Mouse (Mus musculus): ENCODE data around the gene Bik. TPM values are rescaled to one million over a fixed set of nuclear protein-coding genes. Genes with fewer than 3 reads are reported as not detected.

The Bik gene
- polyA plus RNA-seq, 1 experiment from 2014 or later = 6.2 TPM

- no peak overlapping the region for H3K9ac ChIP-seq (replicated peaks)
- H3K4me3 ChIP-seq (ENCODE audit: low read depth, low read length) = no peak overlapping the region
- WGBS (ENCODE audit: insufficient replicate concordance) = 86% methylated on average over 8 of the region's 8 CpGs
- TF ChIP-seq EP300 (IDR thresholded peaks at IDR 0.05; ENCODE audit: low read depth) = no peak
- no peak for TF ChIP-seq CTCF (IDR thresholded peaks at IDR 0.05; ENCODE audit: low read depth)
- no peak overlapping the region for H3K4me2 ChIP-seq (ENCODE audit: low read depth, low read length)
- H3K36me3 ChIP-seq (replicated peaks; ENCODE audit: insufficient read depth, low read length) = peaks cover 30% of the 10 kb centered on the region
- ATAC-seq (no peak), DNase-seq (no peak)
- no peaks in the 10 kb centered on the region for H3K9me3 ChIP-seq (ENCODE audit: low read length)
- H3K27ac ChIP-seq (ENCODE audit: low read depth) = no peak overlapping the region
- no peaks in the 10 kb centered on the region for H3K4me1 ChIP-seq (ENCODE audit: insufficient read depth)
- H3K27me3 ChIP-seq (ENCODE audit: insufficient read depth, low read length) = no peaks in the 10 kb centered on the region
Measured at GRCm38 (mm10) chr15:83547144-83547543, 20.5 kb downstream of the Bik start.

GRCm38 (mm10) chr15:83550137-83550536, 23.5 kb downstream of the Bik start:
- TF ChIP-seq CTCF (IDR thresholded peaks at IDR 0.05; ENCODE audit: low read depth) (no peak), EP300 (IDR thresholded peaks at IDR 0.05; ENCODE audit: low read depth) (no peak)
- H3K4me3 ChIP-seq (ENCODE audit: low read depth, low read length) = no peak overlapping the region
- H3K9me3 ChIP-seq (ENCODE audit: low read length) = no peaks in the 10 kb centered on the region
- no peaks in the 10 kb centered on the region for H3K27me3 ChIP-seq (ENCODE audit: insufficient read depth, low read length)
- no peak overlapping the region for H3K4me2 ChIP-seq (ENCODE audit: low read depth, low read length)
- no peak overlapping the region for H3K27ac ChIP-seq (ENCODE audit: low read depth)
- DNase-seq = no peak
- no peak overlapping the region for H3K9ac ChIP-seq (replicated peaks)
- ATAC-seq = no peak
- H3K36me3 ChIP-seq (replicated peaks; ENCODE audit: insufficient read depth, low read length) = peaks cover 31% of the 10 kb centered on the region
- peaks cover 6% of the 10 kb centered on the region for H3K4me1 ChIP-seq (ENCODE audit: insufficient read depth)
- 78% methylated on average over 2 of the region's 2 CpGs for WGBS (ENCODE audit: insufficient replicate concordance)

GRCm38 (mm10) chr15:83553831-83554230, 27.2 kb downstream of the Bik start:
- peaks cover 11% of the 10 kb centered on the region for H3K4me1 ChIP-seq (ENCODE audit: insufficient read depth)
- ATAC-seq (no peak), DNase-seq (no peak)
- no peak overlapping the region for H3K4me2 ChIP-seq (ENCODE audit: low read depth, low read length)
- no peak overlapping the region for H3K4me3 ChIP-seq (ENCODE audit: low read depth, low read length)
- no peak overlapping the region for H3K27ac ChIP-seq (ENCODE audit: low read depth)
- peaks cover 7% of the 10 kb centered on the region for H3K36me3 ChIP-seq (replicated peaks; ENCODE audit: insufficient read depth, low read length)
- TF ChIP-seq EP300 (IDR thresholded peaks at IDR 0.05; ENCODE audit: low read depth) (no peak), CTCF (IDR thresholded peaks at IDR 0.05; ENCODE audit: low read depth) (peak; percentile 61)
- no peaks in the 10 kb centered on the region for H3K9me3 ChIP-seq (ENCODE audit: low read length)
- no peaks in the 10 kb centered on the region for H3K27me3 ChIP-seq (ENCODE audit: insufficient read depth, low read length)
- H3K9ac ChIP-seq (replicated peaks) = no peak overlapping the region

- Histone ChIP-seq H3K27ac (ENCODE audit: low read depth) (peak overlapping the region; percentile 89), H3K36me3 (replicated peaks; ENCODE audit: insufficient read depth, low read length) (peaks cover 3% of the 10 kb centered on the region), H3K27me3 (ENCODE audit: insufficient read depth, low read length) (no peaks in the 10 kb centered on the region), H3K4me1 (ENCODE audit: insufficient read depth) (peaks cover 11% of the 10 kb centered on the region), H3K4me2 (ENCODE audit: low read depth, low read length) (peak overlapping the region; percentile 96), H3K9me3 (ENCODE audit: low read length) (no peaks in the 10 kb centered on the region), H3K9ac (replicated peaks) (peak overlapping the region; percentile 92), H3K4me3 (ENCODE audit: low read depth, low read length) (peak overlapping the region; percentile 85)
- no peak for TF ChIP-seq CTCF (IDR thresholded peaks at IDR 0.05; ENCODE audit: low read depth)
- TF ChIP-seq EP300 (IDR thresholded peaks at IDR 0.05; ENCODE audit: low read depth) = no peak
- under 1% methylated on average over 61 of the region's 74 CpGs for WGBS (ENCODE audit: insufficient replicate concordance)
- ATAC-seq (peak; percentile 92), DNase-seq (peak; percentile 91)
Measured at GRCm38 (mm10) chr15:83555161-83555974, 28.7 kb downstream of the Bik start.

GRCm38 (mm10) chr15:83560941-83561477, 34.3 kb downstream of the Bik start:
- peak overlapping the region; percentile 14; the same call in 1 of the 2 replicates for H3K27ac ChIP-seq (ENCODE audit: low read depth)
- WGBS (ENCODE audit: insufficient replicate concordance) = 30% methylated on average over 5 of the region's 5 CpGs
- no peak for ATAC-seq
- H3K4me2 ChIP-seq (ENCODE audit: low read depth, low read length) = no peak overlapping the region
- no peaks in the 10 kb centered on the region for H3K36me3 ChIP-seq (replicated peaks; ENCODE audit: insufficient read depth, low read length)
- H3K9ac ChIP-seq (replicated peaks) = no peak overlapping the region
- H3K27me3 ChIP-seq (ENCODE audit: insufficient read depth, low read length) = no peaks in the 10 kb centered on the region
- no peak for DNase-seq
- H3K4me3 ChIP-seq (ENCODE audit: low read depth, low read length) = no peak overlapping the region
- no peaks in the 10 kb centered on the region for H3K9me3 ChIP-seq (ENCODE audit: low read length)
- TF ChIP-seq EP300 (IDR thresholded peaks at IDR 0.05; ENCODE audit: low read depth) (no peak), CTCF (IDR thresholded peaks at IDR 0.05; ENCODE audit: low read depth) (0 out of 2 replicates have a peak, but pooled peaks have one; percentile 4)
- H3K4me1 ChIP-seq (ENCODE audit: insufficient read depth) = peaks cover 27% of the 10 kb centered on the region

- no peaks in the 10 kb centered on the region for H3K9me3 ChIP-seq (ENCODE audit: low read length)
- peak overlapping the region; percentile 94 for H3K27ac ChIP-seq (ENCODE audit: low read depth)
- WGBS (ENCODE audit: insufficient replicate concordance) = 19% methylated on average over 15 of the region's 15 CpGs
- H3K4me2 ChIP-seq (ENCODE audit: low read depth, low read length) = peak overlapping the region; percentile 90
- DNase-seq (peak; percentile 82), ATAC-seq (peak; percentile 68)
- peak overlapping the region; percentile 72 for H3K4me3 ChIP-seq (ENCODE audit: low read depth, low read length)
- H3K4me1 ChIP-seq (ENCODE audit: insufficient read depth) = peaks cover 30% of the 10 kb centered on the region
- no peaks in the 10 kb centered on the region for H3K27me3 ChIP-seq (ENCODE audit: insufficient read depth, low read length)
- TF ChIP-seq EP300 (IDR thresholded peaks at IDR 0.05; ENCODE audit: low read depth) (no peak), CTCF (IDR thresholded peaks at IDR 0.05; ENCODE audit: low read depth) (no peak)
- peak overlapping the region; percentile 75 for H3K9ac ChIP-seq (replicated peaks)
- no peaks in the 10 kb centered on the region for H3K36me3 ChIP-seq (replicated peaks; ENCODE audit: insufficient read depth, low read length)
Measured at GRCm38 (mm10) chr15:83562626-83563270, 36.1 kb downstream of the Bik start.

All from liver, postnatal 0 days (tissue).